Mouse (Mus musculus) splenic B cell, adult 2 months (primary cell): ENCODE measurements around the gene Ago3.

Experiments used
- DNase-seq: peaks from one replicate; pipeline ENCODE4 v3.0.0-alpha.2; 2011; ENCODE audit warnings: low read depth, low spot score
- H3K27me3 ChIP-seq: 2 replicates; pipeline ENCODE4 v1.6.1; 2012; ENCODE audit warnings: mild to moderate bottlenecking, low read length, moderate library complexity, mixed read lengths; ENCODE audit not compliant: control insufficient read depth, poor library complexity, insufficient read depth, severe bottlenecking
- H3K36me3 ChIP-seq: 2 replicates; pipeline ENCODE4 v1.6.1; 2012; ENCODE audit warnings: mild to moderate bottlenecking, low read length, moderate library complexity, mixed read lengths; ENCODE audit not compliant: control insufficient read depth, poor library complexity, insufficient read depth, severe bottlenecking

Gene Ago3

GRCm38 (mm10) chr4:126429347-126430079, at the start of gene Ago3:
Gene Ago3 (minus strand): TSS chr4:126429556.
- no peaks in the 10 kb centered on the region for H3K27me3 ChIP-seq
- H3K36me3 ChIP-seq, result no peaks in the 10 kb centered on the region
- DNase-seq, result peak; percentile 85

GRCm38 (mm10) chr4:126473031-126473430, 43.7 kb upstream of the Ago3 start:
- DNase-seq, result no peak
- H3K36me3 ChIP-seq, result no peaks in the 10 kb centered on the region
- H3K27me3 ChIP-seq, result no peaks in the 10 kb centered on the region

DNA sequence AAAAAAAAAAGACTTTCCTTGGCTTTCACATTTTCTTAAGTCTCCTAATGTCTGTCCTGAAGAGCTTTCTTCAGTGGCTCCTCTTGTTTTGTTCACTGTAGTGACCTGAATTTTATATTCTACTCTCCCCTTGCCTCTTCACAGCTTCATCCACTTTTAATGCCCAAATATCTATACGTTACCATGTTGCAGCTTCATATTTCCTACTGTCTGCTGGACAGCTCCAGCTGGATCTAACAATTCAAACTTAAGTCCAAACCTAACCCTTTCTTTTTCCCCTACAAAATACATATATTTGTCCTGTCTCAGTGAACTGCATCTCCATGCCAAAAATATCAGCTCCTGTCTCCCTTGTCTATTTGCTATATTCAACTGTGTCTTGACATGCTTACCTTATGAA, 40.0 kb upstream of the Ago3 start:
- H3K27me3 ChIP-seq, result no peaks in the 10 kb centered on the region
- DNase-seq, result no peak
- no peaks in the 10 kb centered on the region for H3K36me3 ChIP-seq

- Histone ChIP-seq H3K36me3 (no peaks in the 10 kb centered on the region), H3K27me3 (no peaks in the 10 kb centered on the region)
- no peak for DNase-seq
These were observed 39.6 kb upstream of the Ago3 start for GRCm38 (mm10) chr4:126468925-126469324.

- no peaks in the 10 kb centered on the region for H3K36me3 ChIP-seq
These were observed 39.0 kb upstream of the Ago3 start, which contains the start of gene Ago1 for GRCm38 (mm10) chr4:126468285-126468901. Gene Ago1 (minus strand): TSS chr4:126468583.

DNA sequence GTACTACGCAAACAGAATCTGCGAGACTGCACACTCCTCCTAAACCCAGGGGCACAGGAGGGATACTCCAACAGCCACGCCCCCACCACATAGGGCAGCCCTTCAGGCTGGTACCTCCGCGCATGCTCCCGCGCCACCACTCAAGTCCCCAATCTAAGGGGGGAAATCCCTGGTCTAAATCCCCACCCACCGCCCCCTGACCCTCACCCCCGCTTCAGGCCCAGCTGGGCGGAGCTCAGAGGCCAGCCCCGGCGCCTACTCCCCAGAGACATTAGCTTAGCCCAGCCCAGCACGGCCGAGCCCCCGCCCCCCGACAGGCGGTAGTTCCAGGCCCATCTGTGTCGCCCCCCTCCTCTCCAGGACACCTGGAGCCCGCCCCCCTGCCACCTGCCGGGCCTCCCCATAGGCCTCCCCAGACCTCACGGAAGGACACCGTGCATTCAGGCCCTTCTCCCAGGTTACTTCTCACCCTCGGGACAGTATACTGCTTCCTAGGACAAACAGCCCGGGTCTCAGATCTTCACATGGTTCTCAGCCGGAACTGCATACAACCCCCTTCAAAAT, 38.4 kb upstream of the Ago3 start:
- peak; percentile 84 for DNase-seq
- no peaks in the 10 kb centered on the region for H3K36me3 ChIP-seq
- no peaks in the 10 kb centered on the region for H3K27me3 ChIP-seq

More at GRCm38 (mm10) chr4:126468285-126468901, 39.0 kb upstream of the Ago3 start, which contains the start of gene Ago1:
- DNase-seq, result peak; percentile 97
- H3K27me3 ChIP-seq, result no peaks in the 10 kb centered on the region

- no peak for DNase-seq
- Histone ChIP-seq H3K27me3 (no peaks in the 10 kb centered on the region), H3K36me3 (no peaks in the 10 kb centered on the region)
These were observed 36.9 kb upstream of the Ago3 start for GRCm38 (mm10) chr4:126466251-126466750.

DNA sequence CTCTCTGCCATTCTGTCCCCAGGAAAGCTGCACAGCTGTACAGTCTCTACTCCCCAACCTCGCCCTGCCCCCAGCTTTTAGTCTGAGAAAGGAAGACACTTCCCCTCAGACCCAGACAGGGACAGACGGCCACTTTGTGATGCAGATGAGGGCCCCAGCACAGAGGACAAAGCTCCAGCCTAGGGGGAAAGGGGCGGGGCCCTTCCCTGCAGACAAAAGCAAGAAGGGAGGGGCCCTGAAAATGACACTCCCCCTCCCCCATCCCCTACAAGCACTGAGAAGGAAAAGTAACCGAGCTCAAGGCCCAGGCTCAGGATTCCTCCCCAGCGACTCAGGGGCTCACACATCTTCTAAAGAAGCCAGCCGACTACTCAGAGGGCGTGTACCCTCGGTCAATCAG, 36.5 kb upstream of the Ago3 start:
- H3K27me3 ChIP-seq, result no peaks in the 10 kb centered on the region
- DNase-seq, result peak; percentile 13
- H3K36me3 ChIP-seq, result no peaks in the 10 kb centered on the region

DNA sequence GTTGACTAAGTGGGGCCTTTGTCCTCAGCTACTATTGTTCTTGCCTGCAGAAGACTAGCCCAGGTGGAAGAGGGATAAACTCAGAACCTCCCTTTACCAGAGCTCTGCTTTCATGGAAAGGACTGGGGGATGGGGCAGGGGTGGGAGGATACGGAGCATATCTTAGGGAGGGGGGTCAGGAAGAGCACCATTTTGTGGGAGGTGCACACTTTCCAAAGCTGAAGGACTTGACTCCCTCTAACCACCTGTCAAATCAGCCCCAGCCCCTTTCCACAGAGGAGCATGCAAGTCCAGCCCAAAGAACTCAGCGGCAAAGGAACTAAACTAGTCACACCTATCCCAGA, 35.5 kb upstream of the Ago3 start:
- no peak for DNase-seq

GRCm38 (mm10) chr4:126464189-126464891, 35.0 kb upstream of the Ago3 start:
- H3K27me3 ChIP-seq, result no peaks in the 10 kb centered on the region
- no peak for DNase-seq
- H3K36me3 ChIP-seq, result no peaks in the 10 kb centered on the region

More for the DNA sequence above, 35.5 kb upstream of the Ago3 start:
- H3K36me3 ChIP-seq, result no peaks in the 10 kb centered on the region
- no peaks in the 10 kb centered on the region for H3K27me3 ChIP-seq

GRCm38 (mm10) chr4:126455441-126455840, 26.1 kb upstream of the Ago3 start:
- peaks cover 18% of the 10 kb centered on the region for H3K36me3 ChIP-seq
- no peak for DNase-seq
- no peaks in the 10 kb centered on the region for H3K27me3 ChIP-seq

DNA sequence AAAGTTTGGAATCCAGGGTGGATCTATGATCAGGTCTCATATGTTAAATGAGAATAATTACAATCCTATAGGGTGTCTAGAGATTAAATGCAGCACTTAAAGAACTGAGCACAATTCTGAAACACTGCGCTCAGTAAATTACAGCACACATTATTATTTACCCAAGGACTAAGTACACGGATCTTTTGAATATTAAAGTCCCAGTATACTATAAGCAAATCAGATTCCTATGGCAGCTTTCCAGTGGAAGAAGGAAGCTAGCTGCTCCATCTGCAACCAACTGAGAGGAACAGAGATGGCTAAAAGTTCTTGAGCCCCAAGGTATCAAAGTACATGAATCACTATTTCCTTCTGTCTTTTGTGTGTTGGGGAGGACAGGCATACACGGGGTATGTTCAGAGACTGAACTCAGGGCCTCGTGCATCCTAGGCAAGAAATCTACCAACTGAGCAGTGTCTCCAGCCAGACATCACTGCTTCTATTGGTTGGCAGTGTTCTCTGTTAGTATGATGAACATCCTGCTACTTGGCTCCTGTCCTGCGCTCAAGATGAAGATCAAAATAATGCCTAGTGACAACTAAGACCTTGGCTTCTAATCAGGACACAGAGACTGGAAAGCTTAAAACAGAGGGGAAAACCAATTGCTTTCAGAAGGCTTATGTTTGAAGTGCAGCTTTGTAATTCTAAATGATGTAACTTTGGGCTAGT, 25.3 kb upstream of the Ago3 start:
- peaks cover 18% of the 10 kb centered on the region for H3K36me3 ChIP-seq
- DNase-seq, result no peak
- H3K27me3 ChIP-seq, result no peaks in the 10 kb centered on the region

GRCm38 (mm10) chr4:126450268-126450667, 20.9 kb upstream of the Ago3 start:
- H3K36me3 ChIP-seq, result peaks cover 14% of the 10 kb centered on the region
- H3K27me3 ChIP-seq, result no peaks in the 10 kb centered on the region
- no peak for DNase-seq

DNA sequence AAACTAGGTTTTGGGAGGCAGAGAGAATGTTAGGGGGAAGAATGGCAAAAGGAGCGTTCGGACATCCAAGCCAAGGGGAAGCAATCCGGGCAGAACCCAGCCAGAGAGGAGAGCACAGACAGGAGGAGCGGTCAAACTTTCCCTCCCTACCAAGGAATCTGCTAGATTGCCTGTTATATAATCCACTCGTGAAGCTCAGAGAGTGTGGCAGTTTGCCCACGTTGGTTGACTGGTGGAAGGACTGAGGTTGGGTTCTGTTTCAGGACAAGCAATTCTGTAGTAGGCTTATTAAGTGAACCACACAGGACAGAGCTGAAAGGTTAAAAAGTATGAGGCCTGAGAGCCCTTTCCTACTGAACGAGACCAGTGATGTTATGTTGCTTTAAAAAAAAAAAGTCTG, 17.8 kb upstream of the Ago3 start:
- peaks cover 7% of the 10 kb centered on the region; the same call in 1 of the 2 replicates for H3K36me3 ChIP-seq
- DNase-seq, result no peak

More for the DNA sequence above, 17.8 kb upstream of the Ago3 start:
- H3K27me3 ChIP-seq, result no peaks in the 10 kb centered on the region
